Mouse (Mus musculus) kidney, embryonic 16.5 days (tissue): ENCODE measurements at regions not wholly inside any gene's neighbourhood (a gene's known extent, or its start where the extent isn't known, plus 50 kb on each side); places are given as distances from the start of the nearest gene placed in this dataset.
A peak's percentile ranks its signal among the peaks of the same experiment; 100 is the strongest.

Experiments used
- ATAC-seq: fragments of 200-750 bp; cut with Nextera tagmentation; 2 replicates; pipeline ENCODE4 v1.8.0; 2017; ENCODE audit warnings: moderate TSS enrichment; ENCODE audit not compliant: low FRiP score, low TSS enrichment
- H3K27ac ChIP-seq: fragments of 300-500 bp; sonication (generic); 2 replicates; pipeline ENCODE4 v1.5.1; 2014; ENCODE audit warnings: low read length
- H3K27me3 ChIP-seq: fragments of 300-500 bp; sonication (generic); 2 replicates; pipeline ENCODE4 v1.6.1; 2014; ENCODE audit warnings: low read length, control low read depth, mixed read lengths; ENCODE audit not compliant: insufficient read depth
- H3K36me3 ChIP-seq: fragments of 300-500 bp; sonication (generic); 2 replicates; pipeline ENCODE4 v1.6.1; 2014; ENCODE audit warnings: low read length, control low read depth, mixed read lengths; ENCODE audit not compliant: insufficient read depth
- H3K4me1 ChIP-seq: fragments of 300-500 bp; sonication (generic); 2 replicates; pipeline ENCODE4 v1.6.1; 2014; ENCODE audit warnings: low read length, control low read depth, mixed read lengths; ENCODE audit not compliant: insufficient read depth
- H3K4me2 ChIP-seq: fragments of 300-500 bp; sonication (generic); replicated peaks from 2 replicates; pipeline ENCODE4 v1.6.1; 2014; ENCODE audit warnings: low read depth, low read length
- H3K4me3 ChIP-seq: fragments of 300-500 bp; sonication (generic); 2 replicates; pipeline ENCODE4 v1.5.1; 2014; ENCODE audit warnings: mild to moderate bottlenecking, low read length
- H3K9ac ChIP-seq: fragments of 300-500 bp; sonication (generic); replicated peaks from 2 replicates; pipeline ENCODE4 v1.6.1; 2014; ENCODE audit warnings: low read length
- H3K9me3 ChIP-seq: fragments of 300-500 bp; sonication (generic); 2 replicates; pipeline ENCODE4 v1.6.1; 2016; ENCODE audit warnings: low read length, control low read depth
- WGBS: fragments of 180-500 bp; shearing (Covaris S2); extraction: QIAGEN DNeasy Blood & Tissue Kit; methylation state at CpG from one replicate; pipeline ENCODE4 v1.1.7; 2014; 5-methylcytosine and 5-hydroxymethylcytosine counted together

- H3K9me3 ChIP-seq: no peaks in the 10 kb centered on the region
- no peak overlapping the region for H3K27ac ChIP-seq
- H3K27me3 ChIP-seq: no peaks in the 10 kb centered on the region
- H3K36me3 ChIP-seq: no peaks in the 10 kb centered on the region
- H3K4me3 ChIP-seq: no peak overlapping the region
- no peak for ATAC-seq
- no peak overlapping the region for H3K9ac ChIP-seq
- no peaks in the 10 kb centered on the region for H3K4me1 ChIP-seq
- no peak overlapping the region for H3K4me2 ChIP-seq
These were observed 57.0 kb downstream of the Amd2 start for GRCm38 (mm10) chr10:35654548-35655180.

GRCm38 (mm10) chr10:35649930-35650329 lies 61.8 kb downstream of the Amd2 start:
- Histone ChIP-seq H3K4me3 (no peak overlapping the region), H3K9me3 (no peaks in the 10 kb centered on the region), H3K9ac (no peak overlapping the region), H3K27me3 (no peaks in the 10 kb centered on the region), H3K4me2 (no peak overlapping the region), H3K4me1 (no peaks in the 10 kb centered on the region), H3K36me3 (no peaks in the 10 kb centered on the region), H3K27ac (no peak overlapping the region)
- WGBS: 59% methylated on average over 2 of the region's 2 CpGs
- ATAC-seq: peak; percentile 27; the same call in 1 of the 2 replicates

DNA sequence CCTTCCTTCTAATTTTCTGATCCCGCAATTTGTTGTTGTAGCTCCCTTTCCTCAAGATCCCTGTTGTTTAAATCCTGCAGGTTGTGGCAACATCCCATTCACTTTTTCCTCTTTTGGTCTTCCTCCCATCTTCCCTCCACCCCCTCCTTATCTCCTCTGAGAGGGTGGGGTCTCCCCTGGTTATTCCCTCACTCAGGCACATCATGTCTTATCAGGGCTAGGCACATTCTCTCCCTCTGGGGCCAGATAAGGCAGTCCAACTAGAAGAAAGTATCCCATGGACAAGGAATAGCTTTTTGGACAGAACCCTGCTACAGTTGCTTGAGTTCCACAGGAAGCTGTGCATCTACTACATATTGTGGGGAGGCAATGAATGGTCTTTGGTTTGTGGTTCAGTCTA lies 90.8 kb downstream of the Amd2 start:
- no peaks in the 10 kb centered on the region for H3K27me3 ChIP-seq
- H3K9ac ChIP-seq: no peak overlapping the region
- no peak overlapping the region for H3K4me3 ChIP-seq
- no peak overlapping the region for H3K4me2 ChIP-seq
- no peak for ATAC-seq
- H3K9me3 ChIP-seq: no peaks in the 10 kb centered on the region
- H3K27ac ChIP-seq: no peak overlapping the region
- no peaks in the 10 kb centered on the region for H3K4me1 ChIP-seq
- 93% methylated on average over 1 of the region's 1 CpGs for WGBS
- H3K36me3 ChIP-seq: no peaks in the 10 kb centered on the region

DNA sequence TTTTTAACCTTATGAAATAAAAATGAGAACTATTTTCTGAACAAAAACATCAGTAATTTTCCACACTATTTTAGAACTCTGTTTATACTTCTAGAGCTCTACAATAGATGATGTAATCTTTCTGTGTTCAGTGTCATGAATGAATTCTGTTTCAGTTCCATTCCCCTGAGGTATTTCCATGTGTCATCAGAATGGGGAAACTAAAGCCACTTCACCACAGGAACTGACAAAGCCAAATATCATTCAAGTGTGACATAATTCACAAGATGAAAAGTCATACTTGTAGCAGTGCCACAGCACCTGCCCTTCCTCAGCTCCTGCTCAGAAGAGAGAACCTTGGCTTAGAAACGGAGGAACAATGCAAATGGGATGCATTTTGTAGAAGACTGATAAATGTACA lies 125.4 kb downstream of the Amd2 start:
- Histone ChIP-seq H3K4me3 (no peak overlapping the region), H3K27ac (no peak overlapping the region), H3K36me3 (no peaks in the 10 kb centered on the region), H3K4me2 (no peak overlapping the region), H3K4me1 (no peaks in the 10 kb centered on the region), H3K9ac (no peak overlapping the region), H3K9me3 (no peaks in the 10 kb centered on the region), H3K27me3 (no peaks in the 10 kb centered on the region)
- WGBS: 84% methylated on average over 1 of the region's 1 CpGs
- no peak for ATAC-seq
